Mouse (Mus musculus): ENCODE results near the gene Ntrk2. TPM values are rescaled to one million over a fixed set of nuclear protein-coding genes. Genes with fewer than 3 reads are reported as not detected.

Ntrk2 gene
- polyA plus RNA-seq, 1 experiment from 2014 or later: 4.7 TPM

DNA sequence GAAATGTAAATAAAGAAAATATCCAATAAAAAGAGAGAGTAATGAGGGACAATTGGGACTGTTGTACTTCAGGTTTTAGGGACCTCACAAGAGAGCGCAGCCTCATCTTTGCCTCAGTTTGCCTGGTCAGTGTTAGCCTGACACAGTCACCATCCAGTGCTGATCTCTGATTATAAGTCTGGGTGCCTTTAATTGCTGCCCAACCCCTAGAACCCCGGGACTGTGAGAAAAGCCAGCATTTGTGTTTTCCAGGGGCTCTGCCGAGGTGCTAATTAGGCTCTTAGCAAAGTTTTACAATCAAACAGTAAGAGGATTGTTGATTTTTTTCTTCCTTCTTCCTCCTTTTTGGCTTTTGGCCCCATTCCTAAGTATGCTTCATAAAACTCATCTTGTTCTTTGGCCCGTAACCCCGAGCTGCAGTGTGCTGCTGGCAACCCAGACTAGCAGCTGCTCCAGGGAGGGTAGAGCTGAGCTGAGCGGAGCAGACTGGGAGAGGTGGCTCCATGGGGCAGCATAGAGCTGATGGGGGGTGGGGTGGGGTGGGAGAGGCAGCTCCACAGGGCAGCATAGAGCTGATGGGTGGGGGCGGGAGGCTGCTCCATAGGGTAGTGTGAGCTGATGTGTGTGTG is 34.5 kb downstream of the Ntrk2 start:
- WGBS: 21% methylated on average over 7 of the region's 7 CpGs
- Histone ChIP-seq H3K27ac (replicated peaks) (no peak overlapping the region), H3K4me3 (no peak overlapping the region), H3K4me1 (no peaks in the 10 kb centered on the region), H3K36me3 (no peaks in the 10 kb centered on the region), H3K9ac (no peak overlapping the region; the same call in 1 of the 2 replicates), H3K27me3 (replicated peaks) (peaks cover 3% of the 10 kb centered on the region; the same call in 1 of the 2 replicates), H3K4me2 (no peak overlapping the region), H3K9me3 (no peaks in the 10 kb centered on the region)
- ATAC-seq (ENCODE audit: extremely low read depth, insufficient number of reproducible peaks, low FRiP score, low TSS enrichment): no peak

GRCm38 (mm10) chr13:58843826-58844225 is 37.5 kb downstream of the Ntrk2 start:
- no peak for ATAC-seq (ENCODE audit: extremely low read depth, insufficient number of reproducible peaks, low FRiP score, low TSS enrichment)
- 78% methylated on average over 9 of the region's 9 CpGs for WGBS
- H3K27ac ChIP-seq (replicated peaks): no peak overlapping the region
- no peaks in the 10 kb centered on the region for H3K4me1 ChIP-seq
- peaks cover 3% of the 10 kb centered on the region; the same call in 1 of the 2 replicates for H3K27me3 ChIP-seq (replicated peaks)
- H3K4me3 ChIP-seq: no peak overlapping the region
- no peak overlapping the region for H3K4me2 ChIP-seq
- H3K9ac ChIP-seq: no peak overlapping the region
- H3K9me3 ChIP-seq: no peaks in the 10 kb centered on the region
- H3K36me3 ChIP-seq: no peaks in the 10 kb centered on the region

DNA sequence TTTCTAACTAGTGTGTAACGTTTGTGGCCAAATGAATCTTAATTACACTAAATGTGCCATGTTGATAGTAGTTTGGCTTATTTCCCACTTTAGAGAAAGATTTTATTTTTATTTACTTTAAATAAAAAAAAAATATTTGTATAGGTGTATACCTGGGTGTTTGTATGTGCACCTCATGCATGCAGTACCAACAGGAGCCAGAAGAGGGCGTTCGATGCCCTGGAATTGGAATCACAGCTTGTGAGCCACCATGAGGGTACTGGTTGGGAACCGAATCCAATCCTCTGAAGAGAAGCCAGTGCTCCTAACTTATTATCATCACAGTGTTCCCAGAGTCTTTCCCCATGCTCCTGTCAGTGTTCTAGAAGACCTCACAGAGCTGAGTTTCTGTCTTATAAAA is 42.2 kb downstream of the Ntrk2 start:
- Histone ChIP-seq H3K27me3 (replicated peaks) (no peaks in the 10 kb centered on the region), H3K4me1 (no peaks in the 10 kb centered on the region), H3K27ac (replicated peaks) (no peak overlapping the region), H3K9ac (no peak overlapping the region), H3K36me3 (no peaks in the 10 kb centered on the region), H3K4me3 (no peak overlapping the region), H3K9me3 (no peaks in the 10 kb centered on the region), H3K4me2 (no peak overlapping the region)
- WGBS: 74% methylated on average over 4 of the region's 4 CpGs
- ATAC-seq (ENCODE audit: extremely low read depth, insufficient number of reproducible peaks, low FRiP score, low TSS enrichment): no peak

- Histone ChIP-seq H3K4me3 (no peak overlapping the region), H3K4me1 (no peaks in the 10 kb centered on the region), H3K4me2 (no peak overlapping the region), H3K9ac (no peak overlapping the region), H3K36me3 (no peaks in the 10 kb centered on the region), H3K27ac (replicated peaks) (no peak overlapping the region), H3K9me3 (no peaks in the 10 kb centered on the region), H3K27me3 (replicated peaks) (no peaks in the 10 kb centered on the region)
- 69% methylated on average over 6 of the region's 6 CpGs for WGBS
- no peak for ATAC-seq (ENCODE audit: extremely low read depth, insufficient number of reproducible peaks, low FRiP score, low TSS enrichment)
Observed at GRCm38 (mm10) chr13:58853685-58854084, 47.3 kb downstream of the Ntrk2 start.

GRCm38 (mm10) chr13:58866239-58866638 is 59.9 kb downstream of the Ntrk2 start:
- H3K4me2 ChIP-seq: no peak overlapping the region
- WGBS: 82% methylated on average over 10 of the region's 10 CpGs
- no peak overlapping the region for H3K4me3 ChIP-seq
- no peak overlapping the region for H3K27ac ChIP-seq (replicated peaks)
- H3K9me3 ChIP-seq: no peaks in the 10 kb centered on the region
- H3K27me3 ChIP-seq (replicated peaks): no peaks in the 10 kb centered on the region
- H3K36me3 ChIP-seq: no peaks in the 10 kb centered on the region
- ATAC-seq (ENCODE audit: extremely low read depth, insufficient number of reproducible peaks, low FRiP score, low TSS enrichment): no peak
- H3K4me1 ChIP-seq: no peaks in the 10 kb centered on the region
- H3K9ac ChIP-seq: no peak overlapping the region

- WGBS: 70% methylated on average over 8 of the region's 8 CpGs
- H3K27ac ChIP-seq (replicated peaks): no peak overlapping the region
- H3K27me3 ChIP-seq (replicated peaks): no peaks in the 10 kb centered on the region
- H3K9ac ChIP-seq: no peak overlapping the region
- no peaks in the 10 kb centered on the region for H3K4me1 ChIP-seq
- ATAC-seq (ENCODE audit: extremely low read depth, insufficient number of reproducible peaks, low FRiP score, low TSS enrichment): no peak
- H3K36me3 ChIP-seq: no peaks in the 10 kb centered on the region
- H3K4me2 ChIP-seq: no peak overlapping the region
- no peak overlapping the region for H3K4me3 ChIP-seq
- no peaks in the 10 kb centered on the region for H3K9me3 ChIP-seq
Observed at GRCm38 (mm10) chr13:58866776-58867435, 60.5 kb downstream of the Ntrk2 start.

- H3K27ac ChIP-seq (replicated peaks): no peak overlapping the region
- H3K4me2 ChIP-seq: no peak overlapping the region
- no peak overlapping the region for H3K9ac ChIP-seq
- 66% methylated on average over 3 of the region's 3 CpGs for WGBS
- H3K4me3 ChIP-seq: no peak overlapping the region
- no peak for ATAC-seq (ENCODE audit: extremely low read depth, insufficient number of reproducible peaks, low FRiP score, low TSS enrichment)
- H3K9me3 ChIP-seq: no peaks in the 10 kb centered on the region
- H3K4me1 ChIP-seq: no peaks in the 10 kb centered on the region
- no peaks in the 10 kb centered on the region for H3K36me3 ChIP-seq
- H3K27me3 ChIP-seq (replicated peaks): no peaks in the 10 kb centered on the region
Observed at GRCm38 (mm10) chr13:58882468-58882867, 76.1 kb downstream of the Ntrk2 start.

GRCm38 (mm10) chr13:58882916-58883315 is 76.5 kb downstream of the Ntrk2 start:
- no peak for ATAC-seq (ENCODE audit: extremely low read depth, insufficient number of reproducible peaks, low FRiP score, low TSS enrichment)
- H3K27me3 ChIP-seq (replicated peaks): no peaks in the 10 kb centered on the region
- 78% methylated on average over 5 of the region's 5 CpGs for WGBS
- no peak overlapping the region for H3K9ac ChIP-seq
- no peak overlapping the region for H3K4me3 ChIP-seq
- H3K27ac ChIP-seq (replicated peaks): no peak overlapping the region
- no peaks in the 10 kb centered on the region for H3K9me3 ChIP-seq
- H3K36me3 ChIP-seq: no peaks in the 10 kb centered on the region
- H3K4me2 ChIP-seq: no peak overlapping the region
- no peaks in the 10 kb centered on the region for H3K4me1 ChIP-seq

- Histone ChIP-seq H3K27ac (replicated peaks) (no peak overlapping the region), H3K9me3 (peaks cover 5% of the 10 kb centered on the region; the same call in 1 of the 2 replicates), H3K9ac (no peak overlapping the region), H3K4me2 (no peak overlapping the region), H3K27me3 (replicated peaks) (no peaks in the 10 kb centered on the region), H3K36me3 (0 out of 2 replicates have a peak, but pooled peaks cover 3% of the 10 kb centered on the region), H3K4me1 (no peaks in the 10 kb centered on the region), H3K4me3 (no peak overlapping the region)
- 55% methylated on average over 8 of the region's 8 CpGs for WGBS
- no peak for ATAC-seq (ENCODE audit: extremely low read depth, insufficient number of reproducible peaks, low FRiP score, low TSS enrichment)
Observed at GRCm38 (mm10) chr13:58886108-58886507, 79.7 kb downstream of the Ntrk2 start.

- 65% methylated on average over 12 of the region's 12 CpGs for WGBS
- H3K27me3 ChIP-seq (replicated peaks): no peaks in the 10 kb centered on the region
- H3K9me3 ChIP-seq: 0 out of 2 replicates have a peak, but pooled peaks cover 4% of the 10 kb centered on the region
- no peak overlapping the region for H3K4me2 ChIP-seq
- no peaks in the 10 kb centered on the region for H3K36me3 ChIP-seq
- H3K9ac ChIP-seq: no peak overlapping the region
- ATAC-seq (ENCODE audit: extremely low read depth, insufficient number of reproducible peaks, low FRiP score, low TSS enrichment): no peak
- H3K27ac ChIP-seq (replicated peaks): no peak overlapping the region
- H3K4me1 ChIP-seq: no peaks in the 10 kb centered on the region
- no peak overlapping the region for H3K4me3 ChIP-seq
Observed at GRCm38 (mm10) chr13:58896254-58896910, 90.0 kb downstream of the Ntrk2 start.

GRCm38 (mm10) chr13:58899337-58899736 is 93.0 kb downstream of the Ntrk2 start:
- ATAC-seq (ENCODE audit: extremely low read depth, insufficient number of reproducible peaks, low FRiP score, low TSS enrichment): no peak
- H3K9me3 ChIP-seq: 0 out of 2 replicates have a peak, but pooled peaks cover 4% of the 10 kb centered on the region
- H3K4me3 ChIP-seq: no peak overlapping the region
- H3K4me2 ChIP-seq: no peak overlapping the region
- H3K36me3 ChIP-seq: no peaks in the 10 kb centered on the region
- no peaks in the 10 kb centered on the region for H3K27me3 ChIP-seq (replicated peaks)
- no peak overlapping the region for H3K27ac ChIP-seq (replicated peaks)
- no peak overlapping the region for H3K9ac ChIP-seq
- whole genome bisulfite sequencing: 75% methylated on average over 2 of the region's 2 CpGs
- no peaks in the 10 kb centered on the region for H3K4me1 ChIP-seq
